Mouse (Mus musculus) embryonic facial prominence, embryonic 12.5 days (tissue): ENCODE results near the gene Mrpl20. TPM values are rescaled to one million over a fixed set of nuclear protein-coding genes. Genes with fewer than 3 reads are reported as not detected.

Experiments
- microRNA-seq: library from miRNA; unstranded; fragments of <30 nt; microRNA quantifications from one replicate; pipeline ENCODE4, GENCODE M21; 2017
- polyA plus RNA-seq: library from polyadenylated mRNA; unstranded; fragments of >200 nt; fragmentation: Nextera tagmentation; extraction: Ambion mirVana; gene quantifications from 2 replicates; pipeline ENCODE4 v1.2.1, GENCODE M21; 2016

Gene Mrpl20
- polyA plus RNA-seq, 1 experiment from 2014 or later, result 214 TPM

Small RNAs within 50 kb of the gene (microRNA-seq; reads per million reads assigned to microRNA genes)
- not detected for gene Gm27743

Other genes starting within 250 kb of the Mrpl20 start
- gene Nadk, start 240.5 kb upstream of the Mrpl20 start, polyA plus RNA-seq, result 96.6 and 101 TPM in 2 replicates
- gene Slc35e2, start 201.5 kb upstream of the Mrpl20 start, polyA plus RNA-seq, result 11.4 and 12.5 TPM in 2 replicates
- gene Cdk11b, start 178.0 kb upstream of the Mrpl20 start, polyA plus RNA-seq, result 78.3 and 86.6 TPM in 2 replicates
- gene Gm10563, start 157.5 kb upstream of the Mrpl20 start, polyA plus RNA-seq, result not detected in 2 replicates
- 11.3 and 16.1 TPM in 2 replicates for gene Mmp23, start 149.5 kb upstream of the Mrpl20 start, polyA plus RNA-seq
- gene Mib2, start 133.7 kb upstream of the Mrpl20 start, polyA plus RNA-seq, result 38.2 and 40.8 TPM in 2 replicates
- 12.2 and 15.2 TPM in 2 replicates for gene Fndc10, start 108.5 kb upstream of the Mrpl20 start, polyA plus RNA-seq
- 135 and 136 TPM in 2 replicates for gene Ssu72, start 98.1 kb upstream of the Mrpl20 start, polyA plus RNA-seq
- 2.2 and 2.5 TPM in 2 replicates for gene Tmem240, start 68.1 kb upstream of the Mrpl20 start, polyA plus RNA-seq
- gene Atad3a, start 41.8 kb upstream of the Mrpl20 start, polyA plus RNA-seq, result 103 and 106 TPM in 2 replicates
- gene Vwa1, start 28.2 kb upstream of the Mrpl20 start, polyA plus RNA-seq, result 9.2 and 9.5 TPM in 2 replicates
- 0.69 and 1.0 TPM in 2 replicates for gene Tmem88b, start 17.0 kb upstream of the Mrpl20 start, polyA plus RNA-seq
- 0.25 TPM in 1 of 2 replicates, not detected in the other for gene Ankrd65, start 12.4 kb upstream of the Mrpl20 start, polyA plus RNA-seq
- 243 and 253 TPM in 2 replicates for gene Ccnl2, start 9.6 kb downstream of the Mrpl20 start, polyA plus RNA-seq
- gene Aurkaip1, start 28.4 kb downstream of the Mrpl20 start, polyA plus RNA-seq, result 146 and 149 TPM in 2 replicates
- gene Mxra8, start 36.8 kb downstream of the Mrpl20 start, polyA plus RNA-seq, result 50.7 and 52.6 TPM in 2 replicates
- gene Dvl1, start 44.5 kb downstream of the Mrpl20 start, polyA plus RNA-seq, result 8.3 and 16.9 TPM in 2 replicates
- gene Tas1r3, start 60.5 kb downstream of the Mrpl20 start, polyA plus RNA-seq, result 0.34 and 0.47 TPM in 2 replicates
- gene Cptp, start 66.6 kb downstream of the Mrpl20 start, polyA plus RNA-seq, result 15.9 and 17.1 TPM in 2 replicates
- 83.7 and 85.4 TPM in 2 replicates for gene Ints11, start 66.7 kb downstream of the Mrpl20 start, polyA plus RNA-seq
- gene Pusl1, start 88.9 kb downstream of the Mrpl20 start, polyA plus RNA-seq, result 56.0 and 56.6 TPM in 2 replicates
- gene Acap3, start 88.9 kb downstream of the Mrpl20 start, polyA plus RNA-seq, result 25.1 and 27.7 TPM in 2 replicates
- gene Ube2j2, start 141.0 kb downstream of the Mrpl20 start, polyA plus RNA-seq, result 158 and 160 TPM in 2 replicates
- 31.9 and 35.8 TPM in 2 replicates for gene C1qtnf12, start 159.4 kb downstream of the Mrpl20 start, polyA plus RNA-seq
- 18.4 and 20.3 TPM in 2 replicates for gene B3galt6, start 189.8 kb downstream of the Mrpl20 start, polyA plus RNA-seq
- 141 and 143 TPM in 2 replicates for gene Sdf4, start 190.0 kb downstream of the Mrpl20 start, polyA plus RNA-seq
- gene Tnfrsf4, start 211.0 kb downstream of the Mrpl20 start, polyA plus RNA-seq, result 0.70 and 1.1 TPM in 2 replicates
- 1.9 and 2.3 TPM in 2 replicates for gene Tnfrsf18, start 223.3 kb downstream of the Mrpl20 start, polyA plus RNA-seq